Mouse (Mus musculus) CH12.LX (cell line): ENCODE measurements around the gene Lrrc49.

Experiments used
- CHD2 ChIP-seq: IDR thresholded peaks from 2 replicates; pipeline ENCODE4 v1.6.1; 2011; ENCODE audit warnings: low read length, improper control_type of control experiment
- CTCF ChIP-seq, 2 experiments: IDR thresholded peaks in 1 of 2; conservative IDR thresholded peaks in 1 of 2; 2 replicates each; pipeline ENCODE4 v1.5.1; 2011 to 2012; ENCODE audit warnings: low read depth in 2 of 2, low read length in 2 of 2, improper control_type of control experiment in 1 of 2, inconsistent platforms in 1 of 2, mild to moderate bottlenecking in 1 of 2, moderate library complexity in 1 of 2
- EP300 ChIP-seq: IDR thresholded peaks from 2 replicates; pipeline ENCODE4 v1.6.1; 2011; ENCODE audit warnings: low read length, improper control_type of control experiment
- GABPA ChIP-seq: IDR thresholded peaks from 2 replicates; pipeline ENCODE4 v1.6.1; 2012; ENCODE audit warnings: low read depth, low read length, improper control_type of control experiment, inconsistent platforms; ENCODE audit not compliant: insufficient replicate concordance
- HCFC1 ChIP-seq: IDR thresholded peaks from 2 replicates; pipeline ENCODE4 v1.6.1; 2012; ENCODE audit warnings: low read depth, mild to moderate bottlenecking, inconsistent platforms, low read length, improper control_type of control experiment
- POLR2A ChIP-seq: IDR thresholded peaks from 2 replicates; pipeline ENCODE4 v1.6.1; 2011; ENCODE audit warnings: low read depth, mild to moderate bottlenecking, improper control_type of control experiment, low read length
- SIN3A ChIP-seq: IDR thresholded peaks from 2 replicates; pipeline ENCODE4 v1.6.1; 2012; ENCODE audit warnings: low read length, improper control_type of control experiment, inconsistent platforms
- UBTF ChIP-seq: IDR thresholded peaks from 2 replicates; pipeline ENCODE4 v1.6.1; 2012; ENCODE audit warnings: low read depth, mild to moderate bottlenecking, inconsistent platforms, low read length, improper control_type of control experiment, moderate library complexity
- USF1 ChIP-seq: IDR thresholded peaks from 2 replicates; pipeline ENCODE4 v1.6.1; 2014; ENCODE audit warnings: low read depth, mild to moderate bottlenecking, inconsistent platforms, low read length, improper control_type of control experiment
- ZKSCAN1 ChIP-seq: IDR thresholded peaks from 2 replicates; pipeline ENCODE4 v1.6.1; 2012; ENCODE audit warnings: low read depth, inconsistent platforms, low read length, improper control_type of control experiment, borderline replicate concordance
- ZNF384 ChIP-seq: IDR thresholded peaks from 2 replicates; pipeline ENCODE4 v1.6.1; 2012; ENCODE audit warnings: low read depth, low read length, improper control_type of control experiment, inconsistent platforms

- TF ChIP-seq EP300: no peak
- no peak for TF ChIP-seq ZKSCAN1
- peak in 1 of 2 experiments; percentile 48; a peak in 2 of 4 replicates for TF ChIP-seq CTCF (conservative IDR thresholded peaks at IDR 0.05 in 1 of 2, IDR thresholded peaks at IDR 0.05 in 1 of 2; ENCODE audit: low read depth in 2 of 2, low read length in 2 of 2)
- no peak for TF ChIP-seq SIN3A
- TF ChIP-seq GABPA: no peak
- TF ChIP-seq CHD2: no peak
- no peak for TF ChIP-seq ZNF384
- no peak for TF ChIP-seq POLR2A
- TF ChIP-seq USF1: no peak
- TF ChIP-seq HCFC1: no peak
- no peak for TF ChIP-seq UBTF
These were observed 125.3 kb downstream of the Lrrc49 start for GRCm38 (mm10) chr9:60562443-60563371.
